Mouse (Mus musculus): ENCODE results near the gene Rhebl1. TPM values are rescaled to one million over a fixed set of nuclear protein-coding genes. Genes with fewer than 3 reads are reported as not detected.
A peak's percentile ranks its signal among the peaks of the same experiment; 100 is the strongest.
"Not testable (repeated sequence)": the region's sequence is repeated elsewhere in the genome, so short reads cannot be mapped to it uniquely, and the experiment has no call there.

Gene Rhebl1
- 21.0 and 25.7 TPM in 2 replicates for polyA plus RNA-seq (2016; fragmentation: Nextera tagmentation; extraction: Ambion mirVana)

DNA sequence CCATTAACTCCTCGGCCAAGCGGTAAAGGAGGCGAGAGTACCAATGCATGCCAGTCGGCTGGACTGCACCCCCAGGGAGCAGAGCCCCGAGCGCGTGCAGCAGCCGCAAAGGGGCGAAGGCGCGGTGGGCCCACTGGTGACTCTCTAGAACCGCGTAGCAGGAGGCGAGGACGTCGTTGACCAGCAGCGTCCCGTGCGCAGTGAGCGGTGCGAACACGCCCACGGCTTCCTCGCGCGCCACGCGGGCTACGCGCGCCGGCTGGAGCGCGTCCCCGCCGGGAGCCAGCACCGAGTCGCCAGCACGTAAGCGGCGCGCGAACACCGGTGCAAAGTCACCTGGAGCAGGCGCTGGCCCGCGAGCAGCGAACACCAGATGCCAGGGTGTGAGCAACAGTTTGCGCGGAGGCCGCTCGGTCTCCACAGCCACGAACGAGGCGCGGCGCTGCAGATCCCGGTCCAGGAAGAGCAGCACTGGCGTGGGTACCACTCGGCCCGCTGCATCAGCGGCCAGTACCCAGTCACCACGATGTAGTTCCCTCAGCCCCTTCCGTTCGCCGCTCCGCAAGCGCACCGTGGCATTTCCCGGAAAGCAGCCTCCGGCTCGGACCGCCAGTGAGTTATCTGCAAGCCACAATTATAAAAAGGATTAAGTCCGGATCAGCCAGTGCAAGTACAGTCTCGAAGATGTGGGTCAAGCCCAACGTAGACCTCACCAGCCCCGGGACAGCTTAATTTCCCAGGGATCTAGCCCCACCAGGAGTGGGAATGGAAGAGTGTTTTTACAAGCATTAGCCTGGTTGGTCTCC is at the start of gene Rhebl1:
Gene Rhebl1 (minus strand): TSS at position 601 of the 806 bp plus-strand sequence.
- Histone ChIP-seq H3K4me1 (replicated peaks) (peaks cover 59% of the 10 kb centered on the region), H3K9me3 (no peaks in the 10 kb centered on the region), H3K36me3 (no peaks in the 10 kb centered on the region), H3K27me3 (ENCODE audit: insufficient read depth, poor library complexity, severe bottlenecking) (peaks cover 88% of the 10 kb centered on the region), H3K27ac (peak within 1 kb of the TSS; percentile 86), H3K4me3 (peak within 1 kb of the TSS; percentile 58)
- peak; percentile 60 for DNase-seq (ENCODE audit: low spot score)
- WGBS = under 1% methylated on average over 77 of the region's 77 CpGs

DNA sequence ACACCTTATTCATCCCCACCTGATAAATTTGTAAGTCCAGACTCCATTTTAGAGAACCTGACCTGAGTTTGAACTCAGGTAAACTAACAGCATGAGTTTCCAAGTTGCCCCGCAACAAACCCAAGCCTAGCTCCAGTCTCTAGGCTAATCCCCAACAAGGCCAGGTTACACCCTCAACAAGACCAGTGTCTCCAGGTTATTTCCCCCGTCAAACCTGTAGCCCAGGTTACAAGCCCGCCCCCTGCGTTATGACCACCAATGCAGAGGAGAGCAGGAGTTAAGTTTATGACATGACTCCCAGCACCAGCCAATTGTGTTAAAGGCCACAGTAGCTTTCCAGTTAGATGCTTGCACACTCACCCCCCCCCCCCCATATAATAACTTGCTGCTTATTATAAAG is 48.8 kb upstream of the Rhebl1 start:
- Histone ChIP-seq H3K4me3 (no peak overlapping the region), H3K27me3 (ENCODE audit: insufficient read depth, poor library complexity, severe bottlenecking) (no peaks in the 10 kb centered on the region), H3K27ac (no peak overlapping the region), H3K4me1 (replicated peaks) (peaks cover 6% of the 10 kb centered on the region), H3K36me3 (peaks cover 12% of the 10 kb centered on the region; the same call in 1 of the 2 replicates), H3K9me3 (peaks cover 4% of the 10 kb centered on the region; the same call in 1 of the 2 replicates)
- DNase-seq (ENCODE audit: low spot score) = no peak
- 81% methylated on average over 4 of the region's 4 CpGs for WGBS

DNA sequence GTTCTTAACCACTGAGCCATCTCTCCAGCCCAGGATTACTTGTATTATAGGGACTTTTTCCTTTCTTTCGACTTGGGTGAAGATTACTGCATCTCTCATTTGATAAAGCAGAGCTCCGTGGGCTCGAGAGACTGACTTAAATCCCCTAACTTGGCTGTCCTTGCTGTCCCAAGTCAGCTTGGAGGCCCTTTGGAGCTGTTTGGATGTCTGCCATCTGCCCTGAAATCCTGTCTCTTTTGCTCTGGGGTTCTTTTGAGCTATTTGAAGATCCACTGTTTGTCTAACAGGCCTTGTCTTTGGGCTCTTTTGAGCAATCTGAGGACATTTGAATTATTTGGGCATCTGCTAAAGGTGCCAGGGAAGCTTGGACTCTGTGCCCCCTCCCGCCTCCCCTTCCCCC is 47.7 kb upstream of the Rhebl1 start:
- Histone ChIP-seq H3K4me1 (replicated peaks) (no peaks in the 10 kb centered on the region), H3K36me3 (peaks cover 8% of the 10 kb centered on the region; the same call in 1 of the 2 replicates), H3K4me3 (no peak overlapping the region), H3K27ac (no peak overlapping the region), H3K9me3 (peaks cover 4% of the 10 kb centered on the region; the same call in 1 of the 2 replicates), H3K27me3 (ENCODE audit: insufficient read depth, poor library complexity, severe bottlenecking) (no peaks in the 10 kb centered on the region)
- WGBS = 89% methylated on average over 4 of the region's 4 CpGs
- DNase-seq (ENCODE audit: low spot score) = no peak

DNA sequence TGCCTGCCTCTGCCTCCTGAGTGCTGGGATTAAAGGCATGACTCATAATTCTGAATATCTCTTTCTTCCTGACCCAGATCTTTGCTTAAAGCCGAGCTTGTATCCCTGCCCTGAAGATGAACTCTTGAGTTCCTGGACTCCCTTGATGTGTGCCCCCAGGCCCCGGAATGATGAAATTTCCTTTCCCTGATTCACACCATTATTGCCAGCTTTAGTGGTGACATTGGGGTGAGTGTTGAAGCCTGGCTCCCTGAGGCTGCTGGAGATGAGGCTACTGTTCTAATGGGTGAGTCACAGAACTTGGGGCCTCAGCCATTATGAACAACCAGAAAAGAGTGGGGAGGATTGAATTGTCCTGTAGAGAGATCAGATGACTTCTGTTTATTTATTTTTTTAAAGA is 47.2 kb upstream of the Rhebl1 start:
- no peaks in the 10 kb centered on the region for H3K27me3 ChIP-seq (ENCODE audit: insufficient read depth, poor library complexity, severe bottlenecking)
- no peak overlapping the region for H3K4me3 ChIP-seq
- no peak for DNase-seq (ENCODE audit: low spot score)
- H3K36me3 ChIP-seq = peaks cover 8% of the 10 kb centered on the region; the same call in 1 of the 2 replicates
- 89% methylated on average over 2 of the region's 2 CpGs for WGBS
- no peak overlapping the region for H3K27ac ChIP-seq
- no peaks in the 10 kb centered on the region for H3K4me1 ChIP-seq (replicated peaks)
- H3K9me3 ChIP-seq = peaks cover 4% of the 10 kb centered on the region; the same call in 1 of the 2 replicates

DNA sequence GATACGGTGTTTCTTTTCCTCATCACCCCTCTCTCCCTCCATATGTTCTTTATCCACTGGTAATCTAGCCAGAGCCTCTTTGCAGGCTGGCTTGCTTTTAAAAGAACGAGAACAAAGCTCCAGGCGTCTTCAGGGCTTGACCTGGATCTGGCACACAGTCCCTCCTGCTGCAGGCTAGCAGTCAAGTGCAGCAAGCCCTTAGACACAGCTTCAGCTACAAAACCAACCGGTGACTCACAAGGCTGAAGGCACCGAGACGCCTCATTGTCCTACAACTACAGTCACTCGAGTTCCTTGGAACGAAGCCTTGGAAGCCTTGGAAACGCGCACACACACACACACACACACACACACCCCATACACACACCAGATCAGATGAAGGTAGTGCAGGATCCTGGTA is 46.5 kb upstream of the Rhebl1 start:
- H3K27me3 ChIP-seq (ENCODE audit: insufficient read depth, poor library complexity, severe bottlenecking) = no peaks in the 10 kb centered on the region
- no peak overlapping the region for H3K27ac ChIP-seq
- H3K4me1 ChIP-seq (replicated peaks) = peaks cover 2% of the 10 kb centered on the region
- WGBS = 76% methylated on average over 10 of the region's 10 CpGs
- peaks cover 8% of the 10 kb centered on the region; the same call in 1 of the 2 replicates for H3K36me3 ChIP-seq
- peaks cover 4% of the 10 kb centered on the region; the same call in 1 of the 2 replicates for H3K9me3 ChIP-seq
- no peak overlapping the region for H3K4me3 ChIP-seq
- no peak for DNase-seq (ENCODE audit: low spot score)

DNA sequence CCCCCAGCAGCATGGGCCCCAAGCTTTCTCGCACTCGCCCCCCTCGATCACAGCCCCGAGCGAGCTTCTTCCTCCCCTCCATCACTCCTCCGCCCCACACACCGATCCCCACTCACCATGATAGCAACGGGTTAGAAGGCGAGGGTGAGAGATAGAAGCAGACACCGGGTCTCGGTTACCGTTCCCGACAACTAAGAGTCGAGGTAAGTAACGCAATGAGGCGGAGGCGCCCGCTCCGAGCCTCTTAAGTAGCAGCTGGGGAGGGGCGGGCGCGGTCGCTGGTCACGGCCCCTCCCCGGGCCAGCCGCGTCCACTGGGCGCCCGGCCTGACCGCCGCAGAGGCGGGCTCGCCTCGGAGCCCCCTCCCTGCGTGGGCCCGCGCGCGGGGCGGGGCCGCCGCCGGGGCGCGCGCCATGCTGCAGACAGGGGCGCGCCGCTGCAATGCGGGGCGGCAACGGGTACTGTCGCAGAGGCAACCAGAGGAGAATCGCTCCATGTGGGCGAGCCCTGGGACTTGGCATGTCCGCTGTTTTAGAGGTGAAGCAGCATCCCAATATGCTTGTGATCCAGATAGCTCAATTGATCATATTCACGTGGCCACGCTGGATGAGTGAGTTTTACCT is 40.0 kb upstream of the Rhebl1 start, which contains the start of gene Tuba1b:
Gene Tuba1b (minus strand): TSS at position 349 of the 623 bp plus-strand sequence.
- no peaks in the 10 kb centered on the region for H3K9me3 ChIP-seq
- peaks cover 23% of the 10 kb centered on the region for H3K4me1 ChIP-seq (replicated peaks)
- H3K4me3 ChIP-seq = peak within 1 kb of the TSS; percentile 68
- H3K27ac ChIP-seq = peak within 1 kb of the TSS; percentile 96
- peak; percentile 89 for DNase-seq (ENCODE audit: low spot score)
- peaks cover 23% of the 10 kb centered on the region for H3K36me3 ChIP-seq
- under 1% methylated on average over 58 of the region's 58 CpGs for WGBS
- H3K27me3 ChIP-seq (ENCODE audit: insufficient read depth, poor library complexity, severe bottlenecking) = no peaks in the 10 kb centered on the region

DNA sequence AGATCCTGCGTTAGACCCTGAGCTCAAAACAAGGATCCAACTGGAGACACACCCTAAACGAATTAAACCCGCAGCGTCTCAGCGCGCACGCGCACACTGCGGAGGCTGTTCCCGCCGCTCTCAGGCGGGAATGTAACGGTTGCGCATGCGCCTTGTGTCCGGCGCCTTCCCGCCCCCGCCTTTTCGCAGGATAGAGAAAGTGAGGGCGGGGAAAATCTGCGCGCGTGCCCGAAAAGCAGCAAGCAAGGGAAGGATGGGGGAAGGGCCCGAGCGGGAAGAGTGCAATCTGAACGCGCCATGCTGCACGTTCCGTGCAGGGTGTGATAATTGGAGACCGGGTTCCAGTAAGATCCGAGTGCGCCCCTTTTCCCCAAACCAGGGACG is 39.5 kb upstream of the Rhebl1 start:
- Histone ChIP-seq H3K4me3 (peak overlapping the region; percentile 68), H3K27me3 (ENCODE audit: insufficient read depth, poor library complexity, severe bottlenecking) (no peaks in the 10 kb centered on the region), H3K27ac (peak overlapping the region; percentile 96), H3K36me3 (peaks cover 23% of the 10 kb centered on the region), H3K4me1 (replicated peaks) (peaks cover 28% of the 10 kb centered on the region), H3K9me3 (no peaks in the 10 kb centered on the region)
- WGBS = under 1% methylated on average over 35 of the region's 35 CpGs
- peak; percentile 96 for DNase-seq (ENCODE audit: low spot score)

DNA sequence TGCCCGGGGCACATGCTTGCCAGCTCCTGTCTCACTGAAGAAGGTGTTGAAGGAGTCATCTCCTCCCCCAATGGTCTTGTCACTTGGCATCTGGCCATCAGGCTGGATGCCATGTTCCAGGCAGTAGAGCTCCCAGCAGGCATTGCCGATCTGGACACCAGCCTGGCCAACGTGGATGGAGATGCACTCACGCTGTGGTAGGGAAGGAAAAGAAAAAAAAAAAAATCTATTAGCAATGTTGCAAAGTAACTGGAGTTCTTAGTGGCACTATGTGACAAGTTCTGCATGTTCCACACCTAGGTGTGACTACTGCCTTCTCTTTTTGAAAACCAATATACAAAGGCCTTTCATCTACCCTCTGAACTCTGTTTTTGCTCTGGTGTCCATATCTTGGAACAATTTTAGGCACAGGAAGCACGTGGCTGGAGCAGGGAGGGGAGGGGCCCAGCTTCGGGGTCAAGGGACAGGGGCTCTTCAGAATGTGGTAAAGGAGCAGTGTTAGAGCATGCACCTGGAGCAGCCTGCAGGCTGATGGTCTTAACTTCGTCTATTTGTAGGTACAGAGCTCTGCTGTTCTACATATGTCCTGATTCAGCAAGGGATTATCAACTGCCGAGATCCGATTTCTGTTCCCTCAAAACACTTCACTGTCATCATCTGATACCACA is 38.8 kb upstream of the Rhebl1 start:
- 23% methylated on average over 8 of the region's 9 CpGs for WGBS
- H3K27me3 ChIP-seq (ENCODE audit: insufficient read depth, poor library complexity, severe bottlenecking); H3K9me3 ChIP-seq; DNase-seq (ENCODE audit: low spot score): not testable (repeated sequence)
- peaks cover 23% of the 10 kb centered on the region for H3K36me3 ChIP-seq
- H3K4me3 ChIP-seq = peak overlapping the region; percentile 68
- peaks cover 34% of the 10 kb centered on the region for H3K4me1 ChIP-seq (replicated peaks)
- H3K27ac ChIP-seq = peak overlapping the region; percentile 96

DNA sequence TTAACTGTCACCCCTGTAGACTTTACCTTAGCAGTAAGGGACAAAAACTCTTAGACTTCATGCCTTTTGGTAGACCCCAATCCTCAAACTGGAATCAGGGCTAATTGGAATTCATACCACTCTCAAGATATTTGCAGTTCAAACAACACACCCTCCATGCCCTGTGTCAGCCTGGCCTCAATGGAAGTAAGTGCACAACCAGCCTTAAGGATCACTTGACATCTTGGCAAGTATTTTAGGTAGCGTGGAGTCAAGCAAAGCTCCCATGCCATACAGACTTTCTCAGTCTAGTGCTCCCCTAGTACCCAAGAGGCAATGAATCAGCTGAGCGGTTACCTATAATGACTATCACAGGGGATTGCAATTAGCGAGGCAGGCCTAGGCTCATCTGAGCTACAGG is 36.7 kb upstream of the Rhebl1 start:
- Histone ChIP-seq H3K4me1 (replicated peaks) (peaks cover 33% of the 10 kb centered on the region), H3K9me3 (no peaks in the 10 kb centered on the region), H3K27ac (no peak overlapping the region), H3K4me3 (no peak overlapping the region; the same call in 1 of the 2 replicates), H3K27me3 (ENCODE audit: insufficient read depth, poor library complexity, severe bottlenecking) (no peaks in the 10 kb centered on the region), H3K36me3 (peaks cover 26% of the 10 kb centered on the region)
- DNase-seq (ENCODE audit: low spot score) = no peak
- 86% methylated on average over 3 of the region's 3 CpGs for WGBS

DNA sequence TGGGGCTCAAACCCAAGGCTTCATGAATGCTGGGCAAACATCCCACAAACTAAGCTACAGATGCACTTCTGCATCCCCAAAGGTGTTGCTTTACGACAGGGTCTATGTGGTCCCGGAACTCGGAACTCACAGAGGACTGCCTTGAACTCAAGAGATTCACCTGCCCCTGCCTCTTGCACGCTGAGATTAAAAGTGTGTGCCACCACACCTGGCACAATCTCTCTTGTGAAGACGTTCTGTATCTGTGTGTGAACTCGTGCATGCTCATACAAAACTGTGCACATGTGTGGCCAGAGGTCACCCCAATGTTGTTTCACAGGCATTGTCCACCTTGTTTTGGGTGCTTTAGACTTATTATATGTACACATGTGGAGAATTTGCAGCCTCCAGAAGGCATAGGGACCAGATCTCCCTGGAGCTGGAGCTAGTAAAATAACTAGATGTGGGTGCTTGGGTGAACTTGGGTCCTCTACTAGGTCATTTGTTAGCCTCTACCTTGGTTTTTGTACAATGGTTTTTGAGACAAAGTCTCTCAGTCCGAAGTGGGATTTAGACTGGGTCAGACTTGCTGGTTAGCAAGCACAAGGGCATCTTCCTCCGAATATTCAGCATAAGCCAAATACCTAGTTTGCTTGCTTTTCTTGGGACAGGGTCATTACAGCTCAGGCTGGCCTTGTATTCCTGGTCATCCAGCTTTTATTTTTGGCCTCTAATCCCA is 35.8 kb upstream of the Rhebl1 start:
- 60% methylated on average over 8 of the region's 8 CpGs for WGBS
- H3K36me3 ChIP-seq = peaks cover 26% of the 10 kb centered on the region
- H3K4me3 ChIP-seq = no peak overlapping the region; the same call in 1 of the 2 replicates
- DNase-seq (ENCODE audit: low spot score) = no peak
- H3K27me3 ChIP-seq (ENCODE audit: insufficient read depth, poor library complexity, severe bottlenecking) = no peaks in the 10 kb centered on the region
- no peak overlapping the region for H3K27ac ChIP-seq
- H3K4me1 ChIP-seq (replicated peaks) = peaks cover 25% of the 10 kb centered on the region
- no peaks in the 10 kb centered on the region for H3K9me3 ChIP-seq

DNA sequence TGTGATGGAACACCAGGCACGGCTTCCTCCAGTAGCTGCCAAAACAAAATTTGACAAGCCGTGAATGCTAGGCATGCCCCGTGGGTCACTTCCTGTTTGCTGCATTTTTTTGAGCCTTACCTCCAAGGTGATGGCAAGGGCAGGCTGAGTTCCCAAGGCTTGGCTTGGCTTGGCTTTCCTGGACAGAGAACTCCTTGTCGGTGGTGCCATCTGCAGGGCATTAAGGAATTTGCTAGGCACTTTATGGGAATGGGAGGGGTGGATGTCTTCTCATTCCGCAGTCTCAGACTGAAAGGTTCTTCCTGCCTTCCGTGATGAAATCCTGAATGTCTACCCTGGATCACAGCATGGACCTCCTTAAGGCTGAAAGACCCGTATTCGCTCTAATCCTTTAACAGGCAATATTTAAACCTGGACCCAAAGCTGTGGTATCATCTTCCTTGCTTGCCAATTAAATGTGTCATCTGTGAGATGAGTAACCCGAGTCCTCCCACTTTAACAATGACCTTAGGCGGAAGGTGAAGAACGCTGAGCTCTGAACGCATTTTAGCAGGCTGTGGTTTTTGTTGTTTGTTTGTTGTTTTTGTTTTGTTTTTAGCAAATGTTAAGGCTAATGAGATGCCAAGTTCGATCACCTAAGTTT is 34.4 kb upstream of the Rhebl1 start:
- Histone ChIP-seq H3K9me3 (no peaks in the 10 kb centered on the region), H3K36me3 (peaks cover 26% of the 10 kb centered on the region), H3K27ac (no peak overlapping the region), H3K4me1 (replicated peaks) (peaks cover 17% of the 10 kb centered on the region), H3K4me3 (no peak overlapping the region), H3K27me3 (ENCODE audit: insufficient read depth, poor library complexity, severe bottlenecking) (no peaks in the 10 kb centered on the region)
- DNase-seq (ENCODE audit: low spot score) = peak; percentile 71
- 19% methylated on average over 13 of the region's 13 CpGs for WGBS

DNA sequence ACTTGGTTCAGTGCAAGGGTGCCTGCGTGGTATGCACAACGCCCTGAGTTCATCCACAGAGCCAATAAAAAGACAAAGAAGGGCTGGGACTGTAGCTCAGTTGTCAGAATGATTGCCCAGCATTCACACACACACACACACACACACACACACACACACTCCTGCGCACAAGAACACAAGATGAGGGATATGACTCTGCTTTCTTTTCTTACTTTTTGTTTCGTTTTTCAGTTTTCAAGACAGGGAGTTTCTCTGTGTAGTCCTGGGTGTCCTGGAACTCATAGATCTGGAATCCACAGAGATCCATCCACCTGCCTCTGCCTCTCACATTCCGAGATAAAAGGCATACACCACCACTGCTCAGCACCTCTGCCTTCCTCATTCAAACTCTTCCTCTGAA is 33.2 kb upstream of the Rhebl1 start:
- no peaks in the 10 kb centered on the region for H3K9me3 ChIP-seq
- WGBS = 84% methylated on average over 5 of the region's 5 CpGs

More for the DNA sequence above, 33.2 kb upstream of the Rhebl1 start:
- Histone ChIP-seq H3K4me3 (no peak overlapping the region), H3K27ac (no peak overlapping the region), H3K4me1 (replicated peaks) (peaks cover 13% of the 10 kb centered on the region; the same call in 1 of the 2 replicates), H3K27me3 (ENCODE audit: insufficient read depth, poor library complexity, severe bottlenecking) (no peaks in the 10 kb centered on the region), H3K36me3 (peaks cover 22% of the 10 kb centered on the region)
- DNase-seq (ENCODE audit: low spot score) = no peak

Measured in hindbrain, embryonic 10.5 days (tissue).